Mouse (Mus musculus): ENCODE measurements at regions not wholly inside any gene's neighbourhood (a gene's known extent, or its start where the extent isn't known, plus 50 kb on each side); places are given as distances from the start of the nearest gene placed in this dataset.

- TF ChIP-seq REST (IDR thresholded peaks at IDR 0.05; ENCODE audit: insufficient read depth, insufficient read length) = no peak
- TF ChIP-seq POLR2A (IDR thresholded peaks at IDR 0.05; ENCODE audit: insufficient read length, low read depth) = no peak
- no peak for TF ChIP-seq TCF12 (IDR thresholded peaks at IDR 0.05; ENCODE audit: insufficient read depth, poor library complexity, severe bottlenecking)
- no peak for TF ChIP-seq CEBPB (IDR thresholded peaks at IDR 0.05; ENCODE audit: insufficient read depth, poor library complexity, severe bottlenecking)
- TF ChIP-seq MYOD1 (IDR thresholded peaks at IDR 0.05; ENCODE audit: control insufficient read depth in 1 of 3, insufficient read length in 2 of 3, low read depth in 2 of 3) = no peak
- no peak for TF ChIP-seq POLR2AphosphoS2 (IDR thresholded peaks at IDR 0.05; ENCODE audit: insufficient read length, low read depth)
- no peak for TF ChIP-seq E2F4 (IDR thresholded peaks at IDR 0.05; ENCODE audit: insufficient read depth)
- TF ChIP-seq MYOG (IDR thresholded peaks at IDR 0.05; ENCODE audit: control insufficient read depth in 1 of 3, insufficient read depth in 1 of 3, insufficient read length in 2 of 3, low read depth in 2 of 3) = no peak
- TF ChIP-seq MAX (IDR thresholded peaks at IDR 0.05; ENCODE audit: low read depth) = no peak
- TF ChIP-seq USF1 (IDR thresholded peaks at IDR 0.05; ENCODE audit: low read depth) = no peak
- TF ChIP-seq SRF (IDR thresholded peaks at IDR 0.05; ENCODE audit: control insufficient read depth, insufficient read length, low read depth) = no peak
- no peak for TF ChIP-seq TCF3 (IDR thresholded peaks at IDR 0.05; ENCODE audit: insufficient read length, low read depth)
Observed at GRCm38 (mm10) chr10:19188082-19188742, 168.1 kb upstream of the Olig3 start.
